Mouse (Mus musculus): ENCODE measurements around the gene Junb. TPM values are rescaled to one million over a fixed set of nuclear protein-coding genes. Genes with fewer than 3 reads are reported as not detected.
A peak's percentile ranks its signal among the peaks of the same experiment; 100 is the strongest.

Gene Junb
- total RNA-seq, 2 experiments from 2014 or later, result 11.0 to 13.9 TPM

DNA sequence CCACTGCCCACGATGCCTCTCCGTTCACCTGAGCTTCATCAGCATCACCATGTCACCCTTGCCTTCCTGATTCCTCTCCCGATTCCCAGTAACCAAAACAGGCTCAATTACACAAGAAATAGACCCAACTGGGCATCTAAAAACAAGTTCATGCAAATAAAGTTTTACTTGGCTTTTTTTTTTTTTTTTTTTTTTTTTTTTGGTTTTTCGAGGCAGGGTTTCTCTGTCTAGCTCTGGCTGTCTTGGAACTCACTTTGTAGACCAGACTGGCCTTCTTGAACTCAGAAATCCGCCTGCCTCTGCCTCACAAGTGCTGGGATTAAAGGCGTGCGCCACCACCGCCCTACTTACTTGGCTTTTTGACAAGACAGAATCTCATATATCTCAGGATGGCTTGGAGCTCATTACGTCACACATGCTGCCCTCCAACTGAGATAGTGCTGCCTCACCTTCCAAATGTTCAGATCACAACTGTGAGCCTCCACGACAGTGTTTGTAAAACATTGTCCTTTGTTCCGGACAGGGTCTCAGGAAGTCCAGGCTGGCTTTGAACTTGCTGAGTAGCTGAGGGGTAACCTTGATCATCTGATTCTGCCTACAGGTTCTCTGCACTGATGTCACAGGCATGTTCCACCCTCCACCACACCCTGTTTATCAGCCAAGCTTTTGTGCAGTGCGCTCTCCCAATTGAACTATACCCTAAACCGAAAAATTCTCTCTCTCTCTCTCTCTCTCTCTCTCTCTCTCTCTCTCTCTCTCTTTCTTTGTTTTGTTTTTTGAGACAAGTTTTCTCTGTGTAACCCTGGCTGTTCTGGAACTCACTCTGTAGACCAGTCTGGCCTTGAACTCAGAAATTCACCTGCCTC lies 40.7 kb downstream of the Junb start:
- DNase-seq, result no peak

DNA sequence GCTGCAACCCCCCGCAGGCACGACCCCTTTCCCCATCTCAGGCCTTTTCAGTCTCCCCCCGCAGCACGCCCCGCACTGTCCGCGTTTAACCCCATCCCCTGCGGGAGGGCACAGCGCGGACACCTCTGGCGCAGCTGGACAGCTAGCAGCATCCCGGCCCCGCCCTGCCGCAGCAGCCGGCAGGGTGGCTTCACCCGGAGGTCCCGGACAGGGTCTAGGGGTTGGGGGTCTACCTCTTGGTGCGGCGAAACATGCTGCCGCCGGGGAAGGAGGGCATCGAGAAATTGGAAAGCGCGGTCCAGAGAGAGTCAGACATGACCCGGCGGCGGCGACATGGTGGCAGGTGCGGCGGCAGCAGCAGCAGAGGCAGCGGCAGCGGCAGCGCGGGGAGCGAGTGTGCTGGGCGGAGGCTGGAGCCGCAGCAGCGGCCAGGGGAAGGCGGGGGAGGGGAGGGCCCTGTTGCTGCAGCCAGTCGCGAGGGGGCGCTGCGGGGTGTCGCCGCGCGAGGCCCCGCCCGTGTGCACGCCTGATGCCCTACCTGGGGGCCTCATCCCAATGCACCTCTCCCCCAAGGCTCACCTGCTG lies 41.5 kb downstream of the Junb start, which contains the start of gene Mast1:
Gene Mast1 (minus strand): TSS at position 398 of the 585 bp plus-strand sequence.
- peak; percentile 35 to 54 for DNase-seq

DNA sequence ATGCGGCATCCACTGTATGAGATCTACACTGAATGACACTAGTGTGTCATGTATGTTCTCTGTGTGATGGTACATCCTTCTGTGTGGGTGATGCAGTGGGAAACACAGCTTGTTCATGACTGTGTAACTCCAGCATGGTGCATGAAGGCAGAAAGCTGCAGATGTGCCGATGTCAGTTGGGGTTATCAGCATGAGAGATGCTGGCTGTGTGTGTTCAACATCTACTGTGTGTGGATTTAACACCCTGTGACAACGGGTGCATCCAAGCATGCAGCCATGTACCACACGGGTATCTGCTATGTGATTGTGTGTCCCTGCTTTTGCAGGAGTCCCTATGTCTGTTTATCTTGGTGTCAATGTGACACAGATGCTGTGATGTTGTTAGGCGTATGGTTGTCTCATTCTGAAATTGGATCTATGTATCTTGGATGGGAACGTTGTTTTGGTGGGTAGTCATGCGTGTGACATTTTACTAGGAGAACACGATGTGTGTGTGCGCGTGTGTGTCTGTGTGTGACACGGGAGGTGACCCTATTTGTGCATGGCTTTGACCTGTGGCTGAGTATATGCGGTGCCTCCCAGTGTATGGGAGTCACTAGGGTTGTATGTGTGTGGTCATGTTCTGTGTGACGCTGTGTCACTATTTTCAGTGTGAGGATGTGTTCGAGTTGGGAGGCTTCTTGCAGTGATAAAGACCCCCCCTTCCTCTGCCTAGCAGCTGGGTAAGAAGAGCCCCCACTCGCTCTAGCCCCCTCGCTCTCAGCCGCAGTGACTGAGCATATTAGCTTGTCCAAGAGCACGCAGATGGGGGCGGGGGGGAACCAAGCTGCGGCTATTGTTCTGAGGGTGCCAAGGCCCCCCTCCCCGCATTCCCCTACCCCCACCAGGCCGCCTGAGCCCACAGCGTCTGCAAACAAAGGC lies 42.2 kb downstream of the Junb start:
- no peak for DNase-seq

DNA sequence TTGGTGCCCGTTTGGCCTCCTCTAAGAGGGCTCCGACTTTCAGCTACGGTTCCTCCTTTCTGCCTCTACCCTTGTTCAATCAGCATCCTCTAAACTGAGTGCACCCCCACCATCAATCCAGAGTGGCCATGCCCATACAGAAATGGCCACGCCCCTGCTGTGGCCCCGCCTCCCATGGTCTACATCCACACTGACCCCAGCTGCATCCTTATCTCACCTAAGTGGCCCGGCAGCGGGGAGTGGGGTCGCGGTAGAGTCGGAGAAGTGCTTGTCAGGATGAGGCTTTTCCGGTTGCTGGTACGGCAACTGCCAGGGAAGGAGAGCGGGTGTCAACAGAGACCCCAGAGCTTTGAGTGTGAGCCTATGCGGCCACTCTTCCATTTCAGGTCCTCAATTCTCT lies 43.0 kb downstream of the Junb start:
- no peak for DNase-seq

DNA sequence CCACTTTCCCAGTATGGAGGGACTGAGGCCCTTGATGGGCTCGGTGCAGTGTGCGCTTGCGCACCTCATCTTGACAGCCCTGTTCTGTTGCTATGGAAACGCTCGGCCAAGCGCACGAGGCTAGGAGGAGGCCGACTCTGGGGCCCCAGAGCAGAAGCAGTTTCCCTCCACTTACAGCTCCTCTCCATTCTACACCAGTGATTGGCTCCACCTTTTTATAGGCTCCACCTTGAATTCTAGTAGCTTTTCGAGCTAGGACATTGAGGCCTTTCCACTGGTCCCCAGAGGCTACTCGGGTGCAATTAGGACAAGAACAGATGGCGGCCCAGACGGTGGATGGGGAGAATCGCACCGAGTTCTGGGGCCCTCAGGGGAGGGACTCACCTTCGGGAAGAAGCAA lies 43.7 kb downstream of the Junb start:
- DNase-seq, result no peak

DNA sequence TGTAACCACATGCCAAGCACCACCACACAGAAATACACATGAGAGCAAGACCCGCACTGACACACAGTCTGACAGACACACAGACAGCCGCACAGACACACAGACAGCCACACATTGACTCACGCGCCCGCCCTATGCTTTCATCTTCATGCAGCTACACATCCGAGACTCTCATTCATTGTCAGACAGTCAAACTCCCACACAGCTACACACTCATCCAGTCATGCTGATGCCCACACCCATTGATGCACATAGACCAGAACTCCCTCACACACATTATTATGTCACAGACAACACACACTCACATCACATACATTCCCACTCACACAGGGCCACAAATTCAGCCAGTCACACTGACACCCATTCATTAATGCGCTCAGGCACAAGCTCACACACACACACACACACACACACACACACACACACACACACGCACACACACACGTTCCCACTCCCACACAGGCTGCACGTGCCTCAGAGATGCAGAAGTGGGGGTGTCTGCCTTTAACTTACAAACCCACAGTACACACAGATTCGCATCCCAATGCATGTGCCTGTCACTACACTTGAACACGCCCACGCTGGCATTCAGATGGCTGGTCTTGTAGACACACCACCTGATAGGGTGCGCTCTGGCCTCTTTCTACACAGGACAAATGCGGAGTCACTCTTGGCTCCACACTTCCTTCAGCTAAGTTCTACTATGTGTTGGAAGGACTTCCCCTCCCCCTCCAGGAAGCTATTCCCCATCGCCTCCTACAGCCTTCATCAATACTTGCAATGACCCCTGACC lies 44.6 kb downstream of the Junb start:
- no peak for DNase-seq

DNA sequence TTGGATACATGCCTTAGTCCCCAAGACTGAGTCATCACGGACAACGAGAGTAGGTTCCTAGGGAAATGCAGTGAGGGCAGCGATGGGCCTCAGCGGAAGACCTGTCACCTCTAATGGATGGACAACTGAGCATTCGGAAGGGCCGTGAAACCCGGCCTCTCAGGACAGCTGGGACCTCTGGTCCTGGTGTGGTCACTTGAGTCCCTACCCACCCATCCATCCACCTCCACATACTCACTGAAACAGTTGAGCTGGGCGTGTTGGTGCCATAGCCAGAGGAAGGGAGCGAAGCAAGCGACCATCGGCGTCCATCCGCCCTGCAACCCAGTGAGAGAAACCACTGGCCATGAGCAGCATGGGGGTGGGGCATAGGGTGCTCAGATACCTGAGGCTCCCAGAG lies 47.9 kb downstream of the Junb start:
- DNase-seq, result no peak

DNA sequence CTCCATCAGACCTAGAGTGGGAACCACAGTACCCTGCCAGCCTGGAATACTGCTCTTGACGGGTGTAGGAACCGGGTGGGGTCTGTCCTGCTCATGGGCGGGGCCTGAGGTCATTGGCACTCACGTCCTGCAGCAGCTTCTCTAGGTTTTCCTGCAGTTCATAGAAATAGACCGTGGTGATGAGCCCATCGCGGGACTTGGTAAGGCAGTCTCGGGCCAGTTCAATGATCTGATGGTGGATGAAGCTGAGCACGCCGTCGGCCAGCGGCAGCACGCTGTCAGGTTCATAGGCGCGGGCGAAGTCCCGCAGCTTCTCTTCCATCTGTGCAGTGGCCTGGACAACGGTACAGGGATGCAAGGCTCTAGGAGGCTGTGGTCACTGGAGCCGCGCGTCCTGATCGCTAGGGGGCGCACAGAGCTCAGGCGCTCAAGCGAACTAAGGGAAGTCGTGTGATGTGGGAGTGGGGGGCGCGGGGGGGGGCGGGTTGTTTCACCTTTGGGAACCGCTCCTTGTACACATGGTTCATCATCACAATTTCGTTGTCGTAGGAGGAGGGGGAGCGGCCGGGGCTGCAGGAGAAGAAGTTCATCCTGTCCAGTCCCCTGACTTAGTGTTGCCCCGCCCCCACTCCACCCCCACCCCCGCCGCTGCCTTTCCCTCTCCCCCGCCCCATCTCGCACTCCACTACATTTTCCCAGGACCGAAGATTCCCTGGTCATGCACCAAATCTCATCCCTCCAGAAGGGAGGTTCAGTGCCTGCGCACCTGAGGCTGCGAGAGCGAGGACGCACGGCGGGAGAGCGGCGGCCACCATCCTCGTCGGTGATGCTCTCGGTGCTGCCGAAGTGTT lies 49.8 kb downstream of the Junb start:
- DNase-seq, result peak; percentile 55 to 79

DNA sequence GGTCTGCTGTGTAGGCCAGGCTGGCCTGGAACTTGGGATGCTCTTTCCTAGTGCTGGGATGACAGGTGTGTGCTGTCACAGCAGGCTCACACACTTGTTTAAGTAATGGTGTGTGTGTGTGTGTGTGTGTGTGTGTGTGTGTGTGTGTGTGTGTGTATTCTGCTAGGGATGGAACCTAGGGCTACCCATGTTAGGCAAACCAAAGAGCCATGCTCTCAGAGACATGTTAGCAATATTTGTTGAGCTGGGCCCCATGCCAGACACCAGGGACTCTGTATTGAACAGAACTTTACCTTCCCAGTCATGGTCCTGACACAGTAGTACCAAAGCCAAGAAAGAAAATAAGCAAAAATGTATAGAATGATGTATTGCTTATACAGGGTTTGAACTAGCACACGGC lies 51.0 kb downstream of the Junb start:
- DNase-seq, result no peak

DNA sequence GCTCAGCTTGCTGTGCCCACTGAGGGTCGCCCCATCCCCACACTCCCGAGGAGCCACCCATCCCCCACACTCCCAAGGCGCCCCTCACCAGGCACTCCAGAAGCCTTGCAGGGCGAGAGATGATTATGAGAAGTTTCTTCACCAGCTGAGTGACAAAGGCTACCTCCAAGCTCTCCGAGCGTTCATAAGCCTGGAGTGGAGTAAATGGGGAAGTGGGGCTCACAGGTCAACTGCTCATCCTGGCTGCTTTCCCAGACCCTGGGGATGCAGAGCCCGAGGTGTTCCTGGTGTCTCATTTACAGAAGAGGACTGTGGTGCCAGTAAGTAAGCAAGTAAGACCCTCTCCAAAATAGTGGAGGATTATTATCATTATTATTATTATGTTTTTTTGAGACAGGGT lies 53.0 kb downstream of the Junb start:
- no peak for DNase-seq

Small RNA genes within 50 kb of the gene (microRNA-seq; reads per million reads assigned to microRNA genes)
- 0 reads per million in 2 experiments for gene Gm24197

Other genes starting within 250 kb of the Junb start
- gene Nfix, start 178.4 kb downstream of the Junb start, total RNA-seq (2021), result 100 to 1,000 TPM; 250 to 260 TPM
- 10 to 100 TPM; 10.0 to 13.2 TPM for gene Dand5, start 155.9 kb downstream of the Junb start, total RNA-seq (2021)
- gene Gadd45gip1, start 147.2 kb downstream of the Junb start, total RNA-seq (2021), result 10 to 100 TPM; 31.5 to 35.7 TPM
- 10 to 100 TPM; 88.5 to 96.7 TPM for gene Rad23a, start 138.1 kb downstream of the Junb start, total RNA-seq (2021)
- 100 to 1,000 TPM; 297 to 306 TPM for gene Calr, start 131.8 kb downstream of the Junb start, total RNA-seq (2021)
- gene Farsa, start 121.7 kb downstream of the Junb start, total RNA-seq (2021), result 10 to 100 TPM; 22.6 to 22.9 TPM
- gene Syce2, start 106.6 kb downstream of the Junb start, total RNA-seq (2021), result 1 to 10 TPM; 4.4 to 4.9 TPM
- gene Gcdh, start 84.8 kb downstream of the Junb start, total RNA-seq (2021), result 10 to 100 TPM; 79.9 to 84.2 TPM
- gene Klf1, start 76.8 kb downstream of the Junb start, total RNA-seq (2021), result not detected
- gene Dnase2a, start 70.2 kb downstream of the Junb start, total RNA-seq (2021), result 10 to 100 TPM in 1 of 2 experiments, 1 to 10 TPM in 1; 9.5 to 11.0 TPM
- gene Mast1, start 41.4 kb downstream of the Junb start, total RNA-seq (2021), result under 1 TPM; 0.10 TPM
- not detected for gene Rtbdn, start 31.7 kb downstream of the Junb start, total RNA-seq (2021)
- gene Gm49661, start 9.3 kb downstream of the Junb start, total RNA-seq (2021), result 1 to 10 TPM in 1 of 2 experiments, not detected in 1; 2.3 TPM
- 100 to 1,000 TPM; 648 to 740 TPM for gene Prdx2, start 9.1 kb downstream of the Junb start, total RNA-seq (2021)
- gene Rnaseh2a, start 9.0 kb downstream of the Junb start, total RNA-seq (2021), result 10 to 100 TPM; 45.6 to 48.4 TPM
- 1 to 10 TPM; 2.7 TPM for gene Hook2, start 11.9 kb upstream of the Junb start, total RNA-seq (2021)
- not detected for gene Best2, start 35.8 kb upstream of the Junb start, total RNA-seq (2021)
- 10 to 100 TPM; 64.7 to 67.3 TPM for gene Asna1, start 46.6 kb upstream of the Junb start, total RNA-seq (2021)
- gene Trir, start 48.1 kb upstream of the Junb start, total RNA-seq (2021), result 10 to 100 TPM; 84.5 to 87.7 TPM
- 10 to 100 TPM; 24.1 to 31.2 TPM for gene Tnpo2, start 58.2 kb upstream of the Junb start, total RNA-seq (2021)
- 1 to 10 TPM; 2.7 to 3.2 TPM for gene Fbxw9, start 81.3 kb upstream of the Junb start, total RNA-seq (2021)
- gene Gm5741, start 89.3 kb upstream of the Junb start, total RNA-seq (2021), result not detected
- gene Dhps, start 93.0 kb upstream of the Junb start, total RNA-seq (2021), result 10 to 100 TPM; 36.5 to 36.6 TPM
- gene Wdr83os, start 102.0 kb upstream of the Junb start, total RNA-seq (2021), result 10 to 100 TPM; 42.1 to 47.3 TPM
- gene Wdr83, start 102.6 kb upstream of the Junb start, total RNA-seq (2021), result 10 to 100 TPM; 28.7 to 34.6 TPM
- 10 to 100 TPM; 27.6 to 27.7 TPM for gene Man2b1, start 104.6 kb upstream of the Junb start, total RNA-seq (2021)
- gene Zfp791, start 144.4 kb upstream of the Junb start, total RNA-seq (2021), result 1 to 10 TPM; 1.7 to 2.4 TPM
- not detected for gene Cks1brt, start 173.2 kb upstream of the Junb start, total RNA-seq (2021)
- gene Olfr371, start 247.3 kb upstream of the Junb start, total RNA-seq (2021), result not detected

All from heart, adult 18-20 months (tissue).